Mouse (Mus musculus) G1E (cell line): ENCODE measurements around the gene Ovgp1. TPM values are rescaled to one million over a fixed set of nuclear protein-coding genes. Genes with fewer than 3 reads are reported as not detected.
"Not testable (repeated sequence)": the region's sequence is repeated elsewhere in the genome, so short reads cannot be mapped to it uniquely, and the experiment has no call there.

ENCODE experiments used
- ATAC-seq: 2 replicates; pipeline ENCODE4 v1.8.0; 2016; ENCODE audit warnings: mild to moderate bottlenecking; ENCODE audit not compliant: insufficient number of reproducible peaks, poor library complexity, low FRiP score, severe bottlenecking; ENCODE audit errors: extremely low read depth
- DNase-seq: peaks from one replicate; pipeline ENCODE4 v3.0.0; 2012; ENCODE audit warnings: low spot score
- H3K27me3 ChIP-seq: 2 replicates; pipeline ENCODE4 v1.6.1; 2012; ENCODE audit warnings: mild to moderate bottlenecking, low read length, inconsistent platforms; ENCODE audit not compliant: insufficient read depth
- H3K36me3 ChIP-seq: replicated peaks from 2 replicates; pipeline ENCODE3; 2012; ENCODE audit warnings: mild to moderate bottlenecking, inconsistent platforms
- H3K4me1 ChIP-seq: 2 replicates; pipeline ENCODE4 v1.6.1; 2012; ENCODE audit warnings: low read depth, low read length, inconsistent platforms, mixed read lengths; ENCODE audit not compliant: insufficient read depth
- H3K4me3 ChIP-seq: 2 replicates; pipeline ENCODE4 v1.5.1; 2012; ENCODE audit warnings: low read depth, mild to moderate bottlenecking, inconsistent platforms, low read length, moderate library complexity, mixed read lengths
- H3K9me3 ChIP-seq: replicated peaks from 2 replicates; pipeline ENCODE4 v1.6.1; 2012; ENCODE audit warnings: inconsistent platforms
- CTCF ChIP-seq: IDR thresholded peaks from 2 replicates; pipeline ENCODE4 v1.5.1; 2012; ENCODE audit warnings: low read depth, low read length, inconsistent platforms, mixed read lengths
- GATA1 ChIP-seq: IDR thresholded peaks from 2 replicates; pipeline ENCODE4 v1.6.1; 2012; ENCODE audit warnings: borderline replicate concordance, low read length, inconsistent platforms, mixed read lengths
- GATA2 ChIP-seq: IDR thresholded peaks from 2 replicates; pipeline ENCODE4 v1.6.1; 2012; ENCODE audit warnings: low read depth, low read length, inconsistent platforms, borderline replicate concordance
- POLR2AphosphoS5 ChIP-seq: IDR thresholded peaks from 2 replicates; pipeline ENCODE4 v1.6.1; 2012; ENCODE audit warnings: low read depth, low read length, inconsistent platforms; ENCODE audit not compliant: insufficient replicate concordance
- TAL1 ChIP-seq: conservative IDR thresholded peaks from 2 replicates; pipeline ENCODE4 v1.6.1; 2012; ENCODE audit warnings: low read depth, low read length, inconsistent platforms, mixed read lengths
- polyA plus RNA-seq: library from polyadenylated mRNA; stranded (reverse); fragments of >175 nt; gene quantifications from 2 replicates; pipeline ENCODE4 v1.2.3, GENCODE M21; 2012
- total RNA-seq, 2 experiments: library from RNA; stranded (forward) in 1 of 2; stranded (reverse) in 1 of 2; fragments of 200-1000 nt in 1 of 2; fragments of >200 nt in 1 of 2; fragmentation: Nextera tagmentation in 1 of 2; gene quantifications; 2 replicates each; pipeline ENCODE4 v1.2.3; 2014 to 2017

Gene Ovgp1
- total and polyA plus RNA-seq, 3 experiments, result 0.22 to 3.4 (median 0.33) TPM

DNA sequence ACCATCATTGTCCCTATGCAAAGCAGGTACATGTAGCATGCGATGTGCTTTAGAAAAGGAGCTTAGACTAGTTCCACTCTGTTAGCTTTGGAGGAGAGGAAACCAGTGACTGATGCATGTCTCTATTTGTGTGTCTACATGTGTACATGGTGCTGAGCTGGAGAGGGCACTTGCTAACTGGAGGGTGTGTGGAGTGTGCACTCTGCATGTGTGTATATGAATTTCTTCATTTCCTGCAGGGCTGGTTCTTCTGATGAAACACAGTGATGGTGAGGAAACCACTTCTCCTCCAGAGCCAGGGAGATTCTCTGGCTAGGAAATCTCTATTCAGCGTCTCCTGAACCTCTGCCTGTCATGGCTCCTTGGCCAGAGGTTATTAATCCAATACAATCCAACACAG, 663 bp downstream of the Ovgp1 start:
- Histone ChIP-seq H3K4me1 (no peaks in the 10 kb centered on the region; the same call in 1 of the 2 replicates), H3K4me3 (no peak overlapping the region), H3K9me3 (no peaks in the 10 kb centered on the region), H3K36me3 (peaks cover 24% of the 10 kb centered on the region), H3K27me3 (peaks cover 20% of the 10 kb centered on the region)
- DNase-seq, result no peak
- ATAC-seq, result no peak
- TF ChIP-seq TAL1, result no peak
- no peak for TF ChIP-seq CTCF
- TF ChIP-seq GATA2, result no peak
- no peak for TF ChIP-seq GATA1
- TF ChIP-seq POLR2AphosphoS5, result no peak

DNA sequence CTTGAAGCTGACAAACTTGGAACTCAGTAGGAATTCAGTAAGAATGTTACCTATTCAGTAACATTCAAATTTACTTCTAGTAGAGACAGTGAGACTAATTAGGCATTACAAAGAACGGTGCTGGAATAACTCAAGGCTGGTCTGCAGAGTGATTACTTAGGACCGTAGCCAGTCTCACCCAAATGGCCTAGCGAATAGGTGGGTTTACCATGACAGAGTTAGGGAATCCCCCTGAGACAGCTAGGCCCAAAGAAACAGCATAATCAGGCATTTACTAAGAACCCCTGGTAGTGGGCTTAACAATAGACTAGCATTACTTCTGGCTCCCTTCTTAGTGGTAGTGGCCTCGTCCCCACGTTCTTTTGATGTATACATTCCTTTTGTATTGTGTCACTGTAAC, 16.1 kb downstream of the Ovgp1 start:
- not testable (repeated sequence) for H3K4me1 ChIP-seq, ATAC-seq

GRCm38 (mm10) chr3:105991653-105992283, 18.3 kb downstream of the Ovgp1 start:
- Histone ChIP-seq H3K4me3 (no peak overlapping the region), H3K36me3 (no peaks in the 10 kb centered on the region), H3K9me3 (no peaks in the 10 kb centered on the region), H3K4me1 (no peaks in the 10 kb centered on the region), H3K27me3 (peaks cover 4% of the 10 kb centered on the region; the same call in 1 of the 2 replicates)
- TF ChIP-seq CTCF (0 out of 2 replicates have a peak, but pooled peaks have one; percentile 1), POLR2AphosphoS5 (no peak), GATA2 (no peak)
- no peak for DNase-seq
- no peak for ATAC-seq

More for the DNA sequence above, 16.1 kb downstream of the Ovgp1 start:
- not testable (repeated sequence) for H3K4me3 ChIP-seq, DNase-seq, H3K36me3 ChIP-seq, H3K27me3 ChIP-seq, H3K9me3 ChIP-seq

DNA sequence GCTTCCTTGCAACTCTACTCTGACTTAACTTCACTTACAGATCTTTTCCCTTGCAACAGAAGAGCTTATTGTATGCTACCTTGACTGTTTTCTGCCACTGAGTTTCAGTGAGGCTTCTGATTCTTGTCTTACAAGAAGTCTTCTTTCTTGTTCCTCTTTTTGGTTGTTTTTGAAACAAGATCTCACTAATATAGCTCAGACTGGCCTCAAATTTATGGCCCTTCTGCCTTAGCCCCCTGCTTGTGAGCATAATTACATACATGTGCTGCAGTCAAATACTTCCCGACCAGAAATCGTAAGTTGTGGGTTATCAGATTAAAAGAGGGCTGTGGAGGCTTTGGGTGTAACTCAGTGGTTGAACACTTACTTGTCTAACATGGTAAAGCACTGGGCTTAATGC, 21.2 kb downstream of the Ovgp1 start:
- Histone ChIP-seq H3K27me3 (peaks cover 4% of the 10 kb centered on the region; the same call in 1 of the 2 replicates), H3K9me3 (no peaks in the 10 kb centered on the region), H3K4me1 (no peaks in the 10 kb centered on the region), H3K36me3 (no peaks in the 10 kb centered on the region), H3K4me3 (no peak overlapping the region)
- ATAC-seq, result no peak
- TF ChIP-seq POLR2AphosphoS5, result no peak
- no peak for TF ChIP-seq TAL1
- TF ChIP-seq CTCF, result no peak
- TF ChIP-seq GATA1, result no peak
- TF ChIP-seq GATA2, result no peak
- no peak for DNase-seq

GRCm38 (mm10) chr3:106000707-106001375, 27.3 kb downstream of the Ovgp1 start:
- TF ChIP-seq CTCF, result no peak
- TF ChIP-seq GATA1, result no peak
- no peak for TF ChIP-seq POLR2AphosphoS5
- no peak for TF ChIP-seq TAL1
- TF ChIP-seq GATA2, result no peak
- H3K36me3 ChIP-seq, result no peaks in the 10 kb centered on the region
- peaks cover 5% of the 10 kb centered on the region; the same call in 1 of the 2 replicates for H3K27me3 ChIP-seq
- no peak overlapping the region for H3K4me3 ChIP-seq
- H3K9me3 ChIP-seq, result no peaks in the 10 kb centered on the region
- ATAC-seq (no peak), DNase-seq (no peak)
- H3K4me1 ChIP-seq, result no peaks in the 10 kb centered on the region

- TF ChIP-seq GATA1, result no peak
- no peak for TF ChIP-seq POLR2AphosphoS5
- no peak for TF ChIP-seq CTCF
- no peak for TF ChIP-seq GATA2
- no peak for TF ChIP-seq TAL1
- Histone ChIP-seq H3K4me1 (no peaks in the 10 kb centered on the region), H3K4me3 (no peak overlapping the region), H3K27me3 (peaks cover 5% of the 10 kb centered on the region; the same call in 1 of the 2 replicates), H3K9me3 (no peaks in the 10 kb centered on the region), H3K36me3 (no peaks in the 10 kb centered on the region)
- ATAC-seq (no peak), DNase-seq (no peak)
Observed at GRCm38 (mm10) chr3:106001416-106002370, 28.2 kb downstream of the Ovgp1 start.

DNA sequence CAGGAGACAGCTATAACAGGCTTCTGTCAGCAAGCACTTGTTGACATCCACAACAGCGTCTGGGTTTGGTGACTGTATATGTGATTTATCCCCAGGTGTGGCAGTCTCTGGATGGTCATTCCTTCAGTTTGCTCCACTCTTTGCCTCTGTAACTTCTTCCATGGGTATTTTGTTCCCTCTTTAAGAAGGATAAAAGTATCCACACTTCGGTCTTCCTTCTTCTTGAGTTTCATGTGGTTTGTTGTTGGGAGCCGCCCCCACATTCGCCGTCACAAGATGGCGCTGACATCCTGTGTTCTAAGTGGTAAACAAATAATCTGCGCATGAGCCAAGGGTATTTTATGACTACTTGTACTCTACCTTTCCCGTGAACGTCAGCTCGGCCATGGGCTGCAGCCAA, 29.8 kb downstream of the Ovgp1 start:
- H3K4me3 ChIP-seq, ATAC-seq, DNase-seq, H3K27me3 ChIP-seq, H3K4me1 ChIP-seq, H3K36me3 ChIP-seq, H3K9me3 ChIP-seq: not testable (repeated sequence)
